Mouse (Mus musculus) kidney, adult 10 weeks (tissue): Measurements from ENCODE around the gene Ncan. TPM values are rescaled to one million over a fixed set of nuclear protein-coding genes. Genes with fewer than 3 reads are reported as not detected.

Experiments
- polyA plus RNA-seq: library from polyadenylated mRNA; stranded (reverse); fragments of 350-450 nt; fragmentation: Illumina TruSeq; extraction: RNeasy Lipid Tissue Mini Kit (QIAGEN cat#74804); gene quantifications from one replicate; pipeline ENCODE4 v1.2.3, GENCODE M21; 2014; ENCODE audit warnings: low read depth, low replicate concordance

The Ncan gene
- polyA plus RNA-seq, result not detected

DNA sequence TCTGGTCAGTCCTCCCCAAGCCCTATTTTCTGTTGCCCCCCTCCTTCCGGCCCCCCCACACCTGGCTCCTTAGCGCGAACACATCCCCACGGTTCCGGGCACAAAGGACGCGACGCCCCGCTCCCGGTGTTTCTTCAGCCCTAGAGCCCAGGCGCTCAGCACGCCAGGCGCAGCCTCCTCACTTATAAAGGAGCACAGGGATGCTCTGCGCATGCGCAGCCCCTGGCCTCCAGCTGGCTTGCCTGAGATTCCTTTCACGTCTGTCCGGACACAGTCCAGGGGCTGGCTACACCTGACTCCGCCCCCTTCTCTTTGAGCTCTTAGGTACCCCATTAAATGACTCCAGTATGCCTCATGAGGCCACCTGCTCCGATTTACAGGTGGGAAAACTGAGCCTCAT, at the start of gene Ncan:
Gene Ncan, minus strand, starts transcription at position 207 of the 400 bp plus-strand sequence.

GRCm38 (mm10) chr8:70139026-70139857, 18.6 kb upstream of the Ncan start, which contains the start of the genes Rfxank, Borcs8 and Mef2b:
TSS of gene Rfxank (minus strand) at chr8:70139154.
TSS of gene Borcs8 (plus strand) at chr8:70139499.
TSS of gene Mef2b (plus strand) at chr8:70139711.

GRCm38 (mm10) chr8:70131166-70131883, 10.7 kb upstream of the Ncan start, which contains the start of gene Nr2c2ap:
TSS of gene Nr2c2ap (plus strand) at chr8:70131333.

GRCm38 (mm10) chr8:70083285-70083684, 37.4 kb downstream of the Ncan start, which contains the start of gene Hapln4:
TSS of gene Hapln4 (plus strand) at chr8:70083457.

GRCm38 (mm10) chr8:70072441-70073069, 48.1 kb downstream of the Ncan start, which contains the start of gene Tm6sf2:
TSS of gene Tm6sf2 (plus strand) at chr8:70072924.

Other genes with a start within 250 kb of the Ncan start
- gene Cilp2, start 233.2 kb downstream of the Ncan start, polyA plus RNA-seq, result not detected
- gene Tssk6, start 218.7 kb downstream of the Ncan start, polyA plus RNA-seq, result not detected
- 1.2 TPM for gene Ndufa13, start 218.3 kb downstream of the Ncan start, polyA plus RNA-seq
- gene Yjefn3, start 218.2 kb downstream of the Ncan start, polyA plus RNA-seq, result not detected
- gene Gatad2a, start 124.5 kb downstream of the Ncan start, polyA plus RNA-seq, result 5.7 TPM
- gene Mau2, start 78.1 kb downstream of the Ncan start, polyA plus RNA-seq, result 7.8 TPM
- gene Sugp1, start 78.1 kb downstream of the Ncan start, polyA plus RNA-seq, result 4.8 TPM
- 2.3 TPM for gene Tm6sf2, start 47.9 kb downstream of the Ncan start, polyA plus RNA-seq
- not detected for gene Hapln4, start 37.4 kb downstream of the Ncan start, polyA plus RNA-seq
- 1.2 TPM for gene Nr2c2ap, start 10.5 kb upstream of the Ncan start, polyA plus RNA-seq
- 0.81 TPM for gene Rfxank, start 18.3 kb upstream of the Ncan start, polyA plus RNA-seq
- gene Borcs8, start 18.6 kb upstream of the Ncan start, polyA plus RNA-seq, result 9.1 TPM
- not detected for gene Mef2b, start 18.8 kb upstream of the Ncan start, polyA plus RNA-seq
- 4.8 TPM for gene Tmem161a, start 51.5 kb upstream of the Ncan start, polyA plus RNA-seq
- 4.1 TPM for gene Slc25a42, start 91.4 kb upstream of the Ncan start, polyA plus RNA-seq
- gene Sugp2, start 113.4 kb upstream of the Ncan start, polyA plus RNA-seq, result 3.2 TPM
- 0.93 TPM for gene Armc6, start 113.6 kb upstream of the Ncan start, polyA plus RNA-seq
- gene Homer3, start 162.0 kb upstream of the Ncan start, polyA plus RNA-seq, result not detected
- 2.9 TPM for gene Ddx49, start 181.6 kb upstream of the Ncan start, polyA plus RNA-seq
- 0.65 TPM for gene Cope, start 181.6 kb upstream of the Ncan start, polyA plus RNA-seq
- gene Cers1, start 194.9 kb upstream of the Ncan start, polyA plus RNA-seq, result not detected
- gene Gdf1, start 208.9 kb upstream of the Ncan start, polyA plus RNA-seq, result not detected
- gene Upf1, start 232.4 kb upstream of the Ncan start, polyA plus RNA-seq, result 1.9 TPM